Comparison of ENCODE assay signal across 21 mouse cellular contexts in the genomic region with DNA sequence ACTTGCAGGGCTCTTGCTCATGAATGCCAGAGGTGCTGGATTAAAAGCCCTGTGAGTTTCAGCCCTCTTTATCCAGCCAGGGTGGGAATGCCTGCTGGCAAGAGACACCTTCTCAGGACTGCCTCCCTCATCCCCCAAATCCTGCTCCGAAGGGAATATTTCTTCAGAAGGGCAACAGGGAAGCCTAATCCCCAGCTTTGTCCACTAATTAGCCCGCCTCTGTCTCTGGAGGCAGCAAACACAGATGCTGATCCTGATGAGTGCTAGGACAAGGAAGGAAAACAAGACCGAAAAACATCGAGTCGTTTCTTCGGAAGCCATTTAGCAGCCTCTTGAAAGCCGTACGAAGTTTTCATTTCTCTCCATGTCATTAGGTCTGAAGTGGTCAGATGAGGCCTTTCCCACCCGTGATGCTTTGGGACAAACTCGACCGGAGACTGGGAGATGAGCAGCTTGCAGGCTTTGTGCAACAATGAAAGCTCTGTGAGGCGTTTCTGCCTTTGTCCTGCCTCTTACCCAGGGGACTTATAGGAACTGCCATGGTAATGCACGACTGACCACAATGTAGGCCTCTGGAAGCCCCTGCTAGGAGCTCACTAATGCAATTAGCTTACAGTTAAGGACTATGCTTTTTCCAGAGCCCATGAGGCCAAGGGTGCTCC. TPM values are rescaled to one million over a fixed set of nuclear protein-coding genes. Genes with fewer than 3 reads are reported as not detected.
A peak's percentile ranks its signal among the peaks of the same experiment; 100 is the strongest.
DNase-seq lines count a peak whose midpoint lies in the region; ATAC-seq lines count a peak whose summit lies in the region.
"Had no signal": no experiment of that assay in that cellular context is flagged by ENCODE, and none has a peak within 500 bp of the region (broad histone marks: within the 10 kb centered on the region; RNA-seq: fewer than 3 reads in every experiment).

No protein-coding gene starts in this region.

- H3K27me3 ChIP-seq in intestine, embryonic 14.5 days (replicated peaks; ENCODE audit: control insufficient read depth, insufficient read depth, low read length), result peaks cover 9% of the 10 kb centered on the region; the same call in 1 of the 2 replicates
- H3K27me3 ChIP-seq in intestine, embryonic 15.5 days (replicated peaks), result 0 out of 2 replicates have a peak, but pooled peaks cover 5% of the 10 kb centered on the region
- H3K27me3 ChIP-seq in hindbrain, embryonic 10.5 days (ENCODE audit: insufficient read depth, poor library complexity, severe bottlenecking), result peaks cover 40% of the 10 kb centered on the region
- H3K27me3 ChIP-seq in midbrain, embryonic 13.5 days, result peaks cover 10% of the 10 kb centered on the region; the same call in 1 of the 2 replicates

- no peak overlapping the region for H3K9ac ChIP-seq in intestine, embryonic 14.5 days (ENCODE audit: low read length)
- H3K9ac ChIP-seq in intestine, embryonic 15.5 days, result no peak overlapping the region
- no peak overlapping the region for H3K9ac ChIP-seq in midbrain, embryonic 13.5 days (replicated peaks)
- H3K9ac ChIP-seq: heart, embryonic 13.5 days; limb, embryonic 12.5 days; liver, embryonic 15.5 days had no signal

- H3K27ac ChIP-seq in intestine, embryonic 14.5 days (ENCODE audit: low read depth), result peak overlapping the region; percentile 65; the same call in 1 of the 2 replicates
- no peak overlapping the region for H3K27ac ChIP-seq in intestine, embryonic 15.5 days
- peak overlapping the region; percentile 86 for H3K27ac ChIP-seq in hindbrain, embryonic 10.5 days
- peak overlapping the region; percentile 66 for H3K27ac ChIP-seq in midbrain, embryonic 13.5 days
- H3K27ac ChIP-seq: heart, embryonic 13.5 days; left cerebral cortex, adult 2 months; limb, embryonic 12.5 days; liver, embryonic 15.5 days had no signal

- no peak for DNase-seq in intestine, embryonic 14.5 days (ENCODE audit: low spot score)
- DNase-seq in embryo, embryonic 10.5 days (ENCODE audit: low spot score), result peak; percentile 51
- peak; percentile 54 for DNase-seq in hindbrain, embryonic 10.5 days (ENCODE audit: low spot score)
- no peak for DNase-seq in gastrocnemius, adult 18-20 months (ENCODE audit: low spot score)
- no peak for DNase-seq in frontal cortex, postnatal 36 days (ENCODE audit: low spot score in 2 of 2)
- DNase-seq: B cell, adult 2 months; cerebellum, adult 11-12 months; cerebellum, postnatal 36 days; kidney, adult 9 months; kidney, postnatal 4 days; lung, postnatal 10 days had no signal

- no peaks in the 10 kb centered on the region for H3K9me3 ChIP-seq in intestine, embryonic 14.5 days (ENCODE audit: control insufficient read depth, low read length)
- H3K9me3 ChIP-seq in intestine, embryonic 15.5 days, result no peaks in the 10 kb centered on the region
- H3K9me3 ChIP-seq in hindbrain, embryonic 10.5 days, result no peaks in the 10 kb centered on the region
- no peaks in the 10 kb centered on the region for H3K9me3 ChIP-seq in midbrain, embryonic 13.5 days
- H3K9me3 ChIP-seq: heart, embryonic 13.5 days; limb, embryonic 12.5 days; liver, embryonic 15.5 days had no signal

- no peaks in the 10 kb centered on the region for H3K36me3 ChIP-seq in intestine, embryonic 14.5 days (ENCODE audit: control insufficient read depth, insufficient read depth, low read length)
- H3K36me3 ChIP-seq in intestine, embryonic 15.5 days, result no peaks in the 10 kb centered on the region
- no peaks in the 10 kb centered on the region for H3K36me3 ChIP-seq in hindbrain, embryonic 10.5 days
- H3K36me3 ChIP-seq in midbrain, embryonic 13.5 days, result no peaks in the 10 kb centered on the region
- H3K36me3 ChIP-seq: heart, embryonic 13.5 days; limb, embryonic 12.5 days; liver, embryonic 15.5 days had no signal

- WGBS in intestine, embryonic 14.5 days, result 71% methylated on average over 13 of the region's 13 CpGs
- 74% methylated on average over 13 of the region's 13 CpGs for WGBS in intestine, embryonic 15.5 days
- 30% methylated on average over 13 of the region's 13 CpGs for WGBS in hindbrain, embryonic 10.5 days
- 5% methylated on average over 13 of the region's 13 CpGs for WGBS in midbrain, embryonic 13.5 days

- H3K4me2 ChIP-seq in intestine, embryonic 14.5 days (ENCODE audit: low read length), result no peak overlapping the region
- no peak overlapping the region for H3K4me2 ChIP-seq in intestine, embryonic 15.5 days (replicated peaks)
- H3K4me2 ChIP-seq in midbrain, embryonic 13.5 days (replicated peaks), result peak overlapping the region; percentile 7; the same call in 1 of the 2 replicates
- H3K4me2 ChIP-seq: heart, embryonic 13.5 days; limb, embryonic 12.5 days; liver, embryonic 15.5 days had no signal

- H3K4me3 ChIP-seq in intestine, embryonic 14.5 days (ENCODE audit: low read depth, low read length), result no peak overlapping the region
- no peak overlapping the region for H3K4me3 ChIP-seq in intestine, embryonic 15.5 days (replicated peaks)
- H3K4me3 ChIP-seq in hindbrain, embryonic 10.5 days, result no peak overlapping the region
- H3K4me3 ChIP-seq in midbrain, embryonic 13.5 days (replicated peaks), result no peak overlapping the region
- H3K4me3 ChIP-seq: heart, embryonic 13.5 days; left cerebral cortex, adult 2 months; limb, embryonic 12.5 days; liver, embryonic 15.5 days had no signal

- peaks cover 12% of the 10 kb centered on the region for H3K4me1 ChIP-seq in intestine, embryonic 14.5 days (replicated peaks; ENCODE audit: control insufficient read depth, insufficient read depth, low read length)
- peaks cover 6% of the 10 kb centered on the region for H3K4me1 ChIP-seq in intestine, embryonic 15.5 days (replicated peaks)
- H3K4me1 ChIP-seq in hindbrain, embryonic 10.5 days (replicated peaks), result peaks cover 30% of the 10 kb centered on the region
- peaks cover 28% of the 10 kb centered on the region for H3K4me1 ChIP-seq in midbrain, embryonic 13.5 days (replicated peaks)

- no peak for ATAC-seq in intestine, embryonic 14.5 days (replicated peaks; ENCODE audit: low FRiP score, low TSS enrichment, low read depth)
- ATAC-seq in intestine, embryonic 15.5 days, result no peak
- peak; percentile 58; the same call in 1 of the 2 replicates for ATAC-seq in midbrain, embryonic 13.5 days
- ATAC-seq in inflammation-experienced regulatory T-cells, adult 6 months, result no peak

RNA-seq across cellular contexts. Expression of gene Gfra1, which starts 4.8 kb away (rescaled TPM):
- 34.3 and 41.3 TPM in 2 replicates for polyA plus RNA-seq in intestine, embryonic 14.5 days (2014; fragmentation: Nextera tagmentation; extraction: Ambion mirVana)
- 20.6 and 22.3 TPM in 2 replicates for polyA plus RNA-seq in intestine, embryonic 15.5 days (2015; fragmentation: Nextera tagmentation; extraction: Ambion mirVana)
- 26.7 and 35.8 TPM in 2 replicates for polyA plus RNA-seq in hindbrain, embryonic 10.5 days (2016; fragmentation: Nextera tagmentation; extraction: Ambion mirVana)
- 42.5 and 47.9 TPM in 2 replicates for polyA plus RNA-seq in midbrain, embryonic 13.5 days (2015; fragmentation: Nextera tagmentation; extraction: Ambion mirVana)
- 1 to 10 TPM; 3.4 to 3.5 TPM for total RNA-seq in gastrocnemius, adult 18-20 months (2021)
- 1 to 10 TPM in 1 of 3 experiments, under 1 TPM in 2; 0.15 to 1.8 (median 0.63) TPM for polyA plus RNA-seq in inflammation-experienced regulatory T-cells, adult 6 months (2017; shearing (Covaris generic))

RNA-seq across cellular contexts. Expression of gene Ccdc172, which starts 51.3 kb away (rescaled TPM):
- not detected in 2 replicates for polyA plus RNA-seq in intestine, embryonic 14.5 days (2014; fragmentation: Nextera tagmentation; extraction: Ambion mirVana)
- polyA plus RNA-seq in intestine, embryonic 15.5 days (2015; fragmentation: Nextera tagmentation; extraction: Ambion mirVana), result not detected in 2 replicates
- polyA plus RNA-seq in hindbrain, embryonic 10.5 days (2016; fragmentation: Nextera tagmentation; extraction: Ambion mirVana), result not detected in 2 replicates
- not detected in 2 replicates for polyA plus RNA-seq in midbrain, embryonic 13.5 days (2015; fragmentation: Nextera tagmentation; extraction: Ambion mirVana)
- not detected for total RNA-seq in gastrocnemius, adult 18-20 months (2021)
- polyA plus RNA-seq in inflammation-experienced regulatory T-cells, adult 6 months (2017; shearing (Covaris generic)), result not detected
- total RNA-seq: gastrocnemius, postnatal 4 days; hematopoietic stem cell, adult 5-6 weeks; left cerebral cortex, adult 2 months had no signal
- polyA plus RNA-seq: heart, embryonic 13.5 days; limb, embryonic 12.5 days; liver, embryonic 15.5 days; spleen, adult 2 months had no signal

Comparison
In these comparisons a context has a peak if more than half of its experiments do, and no peak if none do; other contexts are left out.
1. DNase-seq: peak in embryo, embryonic 10.5 days (single experiment) and hindbrain, embryonic 10.5 days (single experiment); none in intestine, embryonic 14.5 days (single experiment), gastrocnemius, adult 18-20 months (single experiment) and frontal cortex, postnatal 36 days (0 of 2).